ENCODE assay signal across 8 mouse cellular contexts in genomic region chr9:118150429-118151220, GRCm38 (mm10). TPM values are rescaled to one million over a fixed set of nuclear protein-coding genes. Genes with fewer than 3 reads are reported as not detected.
DNase-seq lines count a peak whose midpoint lies in the region; ATAC-seq and TF ChIP-seq lines count a peak whose summit lies in the region.

No protein-coding gene starts in this region.

- H3K36me3 ChIP-seq in forebrain, embryonic 14.5 days (ENCODE audit: control insufficient read depth, insufficient read depth, low read length) = no peaks in the 10 kb centered on the region
- H3K36me3 ChIP-seq in liver, embryonic 15.5 days (replicated peaks) = no peaks in the 10 kb centered on the region
- no peaks in the 10 kb centered on the region for H3K36me3 ChIP-seq in stomach, postnatal 0 days (ENCODE audit: control insufficient read depth, insufficient read depth, low read length)

- H3K4me1 ChIP-seq in bone marrow, adult 2 months (ENCODE audit: control insufficient read depth, insufficient read depth, low read length) = no peaks in the 10 kb centered on the region; the same call in 1 of the 2 replicates
- peaks cover 7% of the 10 kb centered on the region for H3K4me1 ChIP-seq in forebrain, embryonic 14.5 days (ENCODE audit: control insufficient read depth, insufficient read depth, low read length)
- H3K4me1 ChIP-seq in liver, embryonic 15.5 days (replicated peaks) = peaks cover 24% of the 10 kb centered on the region
- H3K4me1 ChIP-seq in stomach, postnatal 0 days (replicated peaks; ENCODE audit: control insufficient read depth, insufficient read depth) = no peaks in the 10 kb centered on the region

- no peaks in the 10 kb centered on the region for H3K27me3 ChIP-seq in forebrain, embryonic 14.5 days (replicated peaks; ENCODE audit: control insufficient read depth, insufficient read depth, low read length)
- no peaks in the 10 kb centered on the region for H3K27me3 ChIP-seq in liver, embryonic 15.5 days
- H3K27me3 ChIP-seq in stomach, postnatal 0 days (ENCODE audit: control insufficient read depth, insufficient read depth, low read length) = no peaks in the 10 kb centered on the region

- H3K4me2 ChIP-seq in forebrain, embryonic 14.5 days (ENCODE audit: low read length) = peak overlapping the region; percentile 73
- H3K4me2 ChIP-seq in liver, embryonic 15.5 days = peak overlapping the region; percentile 90
- H3K4me2 ChIP-seq in stomach, postnatal 0 days (replicated peaks; ENCODE audit: low read depth) = no peak overlapping the region

- H3K9me3 ChIP-seq in forebrain, embryonic 14.5 days (replicated peaks; ENCODE audit: control insufficient read depth, low read length) = no peaks in the 10 kb centered on the region
- H3K9me3 ChIP-seq in liver, embryonic 15.5 days (replicated peaks) = no peaks in the 10 kb centered on the region
- no peaks in the 10 kb centered on the region for H3K9me3 ChIP-seq in stomach, postnatal 0 days (ENCODE audit: control insufficient read depth, low read length)

- peak; percentile 47 for ATAC-seq in forebrain, embryonic 14.5 days
- ATAC-seq in liver, embryonic 15.5 days (ENCODE audit: insufficient read depth) = peak; percentile 26
- ATAC-seq in stomach, postnatal 0 days (ENCODE audit: low FRiP score, low TSS enrichment) = peak; percentile 22

- H3K9ac ChIP-seq in forebrain, embryonic 14.5 days (ENCODE audit: low read length) = no peak overlapping the region
- H3K9ac ChIP-seq in liver, embryonic 15.5 days = peak overlapping the region; percentile 87
- no peak overlapping the region for H3K9ac ChIP-seq in stomach, postnatal 0 days (ENCODE audit: low read length)

- no peak for TF ChIP-seq CTCF in bone marrow, adult 2 months (IDR thresholded peaks at IDR 0.05; ENCODE audit: control insufficient read depth, insufficient read depth, low read length)
- no peak; the same call in 1 of the 2 replicates for TF ChIP-seq CTCF in stomach, postnatal 0 days (IDR thresholded peaks at IDR 0.05; ENCODE audit: low read depth)

- TF ChIP-seq EP300 in stomach, postnatal 0 days (optimal IDR thresholded peaks at IDR 0.05) = no peak

- H3K27ac ChIP-seq in bone marrow, adult 2 months (ENCODE audit: control insufficient read depth, insufficient read depth, low read depth, low read length, poor library complexity) = no peak overlapping the region
- no peak overlapping the region for H3K27ac ChIP-seq in forebrain, embryonic 14.5 days (ENCODE audit: low read depth, low read length)
- peak overlapping the region; percentile 60 for H3K27ac ChIP-seq in liver, embryonic 15.5 days (replicated peaks)
- H3K27ac ChIP-seq in stomach, postnatal 0 days (replicated peaks) = no peak overlapping the region

- no peak for TF ChIP-seq POLR2A in bone marrow, adult 2 months (IDR thresholded peaks at IDR 0.05; ENCODE audit: borderline replicate concordance, control insufficient read depth, low read depth, low read length)

- 72% methylated on average over 20 of the region's 20 CpGs for WGBS in bone marrow, adult 2 months
- WGBS in forebrain, embryonic 14.5 days = 68% methylated on average over 20 of the region's 20 CpGs
- 62% methylated on average over 20 of the region's 20 CpGs for WGBS in liver, embryonic 15.5 days (ENCODE audit: insufficient replicate concordance)
- WGBS in stomach, postnatal 0 days = 84% methylated on average over 20 of the region's 20 CpGs

- peak; percentile 2 for DNase-seq in kidney, adult 18-20 months
- DNase-seq in kidney, postnatal 25 days = no peak
- DNase-seq in forebrain, embryonic 14.5 days (ENCODE audit: low spot score) = peak; percentile 16
- DNase-seq in stomach, postnatal 0 days (ENCODE audit: low spot score) = no peak
- DNase-seq in spleen, adult 12 weeks (ENCODE audit: low spot score) = no peak
- DNase-seq in spleen, adult 18-20 months = no peak

- peak overlapping the region; percentile 11 for H3K4me3 ChIP-seq in bone marrow, adult 2 months (replicated peaks; ENCODE audit: control insufficient read depth, low read depth, low read length)
- H3K4me3 ChIP-seq in forebrain, embryonic 14.5 days (ENCODE audit: low read depth, low read length) = 0 out of 2 replicates have a peak overlapping the region, but pooled peaks have one; percentile 77
- H3K4me3 ChIP-seq in liver, embryonic 15.5 days (replicated peaks) = peak overlapping the region; percentile 96
- no peak overlapping the region for H3K4me3 ChIP-seq in stomach, postnatal 0 days (ENCODE audit: low read depth, low read length)

RNA-seq across cellular contexts. Expression of gene Cmc1, which starts 0.6 kb away (rescaled TPM):
- polyA plus RNA-seq in bone marrow, adult 2 months (2011; ENCODE audit: insufficient read depth, insufficient read length, low replicate concordance, missing spikeins) = 15.4 and 22.3 TPM in 2 replicates
- 43.5 and 52.7 TPM in 2 replicates for polyA plus RNA-seq in forebrain, embryonic 14.5 days (2014; fragmentation: Nextera tagmentation; extraction: Ambion mirVana)
- polyA plus RNA-seq in liver, embryonic 15.5 days (2015; fragmentation: Nextera tagmentation; extraction: Ambion mirVana) = 13.3 and 17.5 TPM in 2 replicates
- polyA plus RNA-seq in stomach, postnatal 0 days (2015; fragmentation: Nextera tagmentation; extraction: Ambion mirVana) = 73.7 and 74.2 TPM in 2 replicates

Comparison
In these comparisons a context has a peak if more than half of its experiments do, and no peak if none do; other contexts are left out.
1. DNase-seq: peak in kidney, adult 18-20 months (single experiment) and forebrain, embryonic 14.5 days (single experiment); none in kidney, postnatal 25 days (0 of 2), stomach, postnatal 0 days (single experiment), spleen, adult 12 weeks (single experiment) and spleen, adult 18-20 months (0 of 2).
2. Peak in every context shown above with its lines, with median percentiles within 50 percentile points of each other: ATAC-seq.